Mouse (Mus musculus): ENCODE data around the gene Tmem243.
"Not testable (repeated sequence)": the region's sequence is repeated elsewhere in the genome, so short reads cannot be mapped to it uniquely, and the experiment has no call there.

The Tmem243 gene

DNA sequence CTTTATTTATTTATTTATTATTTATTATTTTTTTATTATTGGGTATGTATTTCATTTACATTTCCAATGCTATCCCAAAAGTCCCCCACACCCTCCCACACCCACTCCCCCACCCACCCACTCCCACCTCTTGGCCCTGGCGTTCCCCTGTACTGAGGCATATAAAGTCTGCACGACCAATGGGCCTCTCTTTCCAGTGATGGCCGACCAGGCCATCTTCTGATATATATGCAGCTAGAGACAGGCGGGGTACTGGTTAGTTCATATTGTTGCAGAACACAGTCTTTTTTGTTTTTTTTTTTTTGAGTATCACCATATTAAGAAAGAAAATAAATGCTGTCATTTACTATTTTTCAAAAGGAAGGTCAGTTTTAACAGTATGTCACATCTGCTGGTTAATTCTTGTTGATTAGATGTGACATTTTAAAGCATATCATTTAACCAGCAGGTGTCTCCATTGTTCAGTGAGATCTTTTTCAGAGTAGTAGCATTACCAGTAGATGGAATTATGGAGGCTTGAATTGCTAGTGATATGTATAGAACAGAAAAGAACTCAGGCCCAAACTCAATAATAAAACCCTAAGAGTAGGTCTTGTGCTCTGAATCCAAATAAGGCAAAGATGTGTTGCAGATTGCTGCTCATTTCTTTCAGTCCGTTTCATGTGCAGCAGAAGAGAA lies 69.0 kb downstream of the Tmem243 start:
- DNase-seq (ENCODE audit: extremely low spot score): not testable (repeated sequence)

DNA sequence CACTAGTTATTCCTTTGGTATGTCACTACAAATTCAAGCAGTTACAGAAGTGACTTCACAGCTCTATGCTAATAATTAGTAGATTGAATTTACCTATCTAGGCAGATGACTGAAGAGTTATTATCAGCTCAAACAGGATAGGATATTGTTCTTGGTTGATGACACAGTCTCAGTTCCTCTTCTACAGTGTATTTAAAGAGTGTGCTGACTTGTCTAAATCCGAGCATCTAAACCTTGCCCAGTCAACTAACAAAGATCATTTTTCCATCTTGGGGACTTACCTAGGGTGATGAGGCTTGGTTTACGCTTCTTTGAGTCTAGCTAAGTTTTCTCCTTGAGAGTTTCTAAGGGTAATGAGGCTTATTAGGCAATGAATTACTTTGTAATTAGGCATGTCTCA lies 72.8 kb downstream of the Tmem243 start:
- no peak for DNase-seq (ENCODE audit: extremely low spot score)

DNA sequence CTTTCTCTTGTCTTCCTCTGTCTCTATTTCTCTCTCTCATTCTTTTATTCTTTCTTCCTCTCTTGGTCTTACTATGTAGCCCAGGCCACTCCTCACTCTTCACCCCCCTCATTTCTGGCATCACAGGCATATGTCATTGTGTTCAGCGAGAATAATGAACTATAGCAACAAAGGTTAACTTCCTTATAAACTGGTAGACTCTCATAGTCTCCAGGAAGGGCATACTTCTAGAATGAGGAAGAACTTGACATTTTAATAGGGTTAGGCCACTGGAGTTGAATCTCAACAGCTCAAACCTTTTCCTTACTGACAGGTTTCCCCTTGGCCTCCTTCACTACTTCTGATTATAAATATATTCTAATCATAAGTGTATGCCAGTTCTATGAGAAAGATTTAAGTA lies 86.0 kb downstream of the Tmem243 start:
- no peak for DNase-seq (ENCODE audit: extremely low spot score)

All from embryo, embryonic 9.5 days (tissue).